Mouse (Mus musculus): ENCODE data around the gene Nutm1.
"Not testable (repeated sequence)": the region's sequence is repeated elsewhere in the genome, so short reads cannot be mapped to it uniquely, and the experiment has no call there.

Gene Nutm1

DNA sequence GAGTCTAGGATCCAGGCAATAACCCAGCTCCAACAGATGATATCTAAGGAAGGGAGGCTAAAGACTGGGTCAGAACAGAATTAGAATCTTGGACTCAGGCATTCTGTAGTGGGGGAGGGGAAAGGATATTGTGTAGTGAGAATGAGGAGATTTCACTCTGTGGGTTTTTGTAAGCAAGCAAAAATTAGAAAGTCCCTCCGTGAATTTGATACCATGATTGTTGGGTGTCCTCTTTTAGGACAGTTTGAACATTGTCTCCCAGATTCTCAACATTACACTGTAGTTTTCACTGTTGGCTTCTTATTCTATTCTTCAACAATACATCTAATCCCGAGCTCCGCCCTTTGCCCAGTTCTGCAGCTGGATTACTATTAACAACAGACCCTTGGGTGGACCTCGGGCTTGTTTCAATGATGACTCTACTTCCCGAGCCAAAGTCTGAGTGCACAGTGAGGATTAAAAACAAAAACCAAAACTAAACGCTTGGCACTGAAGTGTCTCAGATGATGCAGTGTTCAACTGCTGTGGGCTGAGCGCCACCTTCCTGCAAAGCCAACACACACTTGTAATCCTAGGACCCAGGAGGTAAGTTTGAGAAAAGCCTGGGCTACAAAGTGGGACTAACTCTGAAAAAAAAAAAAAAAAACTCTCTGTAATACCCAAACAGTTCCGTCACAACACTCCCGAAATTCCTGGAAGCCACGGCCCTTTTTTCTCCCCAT is at the start of gene Nutm1:
Gene Nutm1, minus strand, starts transcription at position 51 of the 722 bp plus-strand sequence.
- DNase-seq (ENCODE audit: low read depth, low spot score) = no peak

DNA sequence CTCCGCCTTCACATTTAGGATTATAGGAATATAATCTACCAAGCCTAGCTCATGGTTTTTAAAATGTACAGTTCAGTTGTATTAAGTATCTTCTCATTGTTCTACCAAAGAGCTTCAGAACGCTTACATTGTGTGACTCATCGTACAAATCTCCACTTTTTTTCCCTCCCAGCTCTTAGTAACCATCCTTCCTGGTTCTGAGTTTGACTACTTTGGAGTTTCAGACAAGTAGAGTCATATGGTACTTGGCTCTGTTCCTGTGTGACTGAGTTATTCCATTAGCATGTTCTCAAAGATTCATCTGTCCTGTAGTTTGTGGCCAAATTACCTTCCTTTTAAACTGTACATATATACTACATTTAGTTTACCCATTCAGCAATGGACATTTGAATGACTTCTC is 49.6 kb upstream of the Nutm1 start:
- no peak for DNase-seq (ENCODE audit: low read depth, low spot score)

- DNase-seq (ENCODE audit: low read depth, low spot score) = no peak
Observed at GRCm38 (mm10) chr2:112298221-112298620, 39.1 kb upstream of the Nutm1 start.

DNA sequence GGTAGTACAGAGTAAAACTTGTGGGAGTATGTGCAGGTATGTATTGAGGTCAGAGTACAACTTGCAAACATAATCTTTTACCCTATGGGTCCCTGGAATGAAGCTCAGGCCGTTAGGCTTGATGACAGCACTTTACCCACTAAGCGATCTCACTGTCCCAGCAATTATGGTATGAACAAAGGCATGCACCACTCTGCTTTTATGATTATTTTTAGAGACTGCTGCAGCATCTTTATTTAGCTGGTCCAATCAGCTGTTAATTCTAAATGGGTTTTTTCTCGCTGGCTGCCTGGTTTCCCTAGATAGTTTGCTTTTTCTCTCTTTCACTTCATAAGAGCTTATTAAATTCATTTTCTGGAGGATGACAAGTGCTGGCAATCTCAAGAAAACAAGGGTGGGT is 37.1 kb upstream of the Nutm1 start:
- DNase-seq (ENCODE audit: low read depth, low spot score) = no peak

DNA sequence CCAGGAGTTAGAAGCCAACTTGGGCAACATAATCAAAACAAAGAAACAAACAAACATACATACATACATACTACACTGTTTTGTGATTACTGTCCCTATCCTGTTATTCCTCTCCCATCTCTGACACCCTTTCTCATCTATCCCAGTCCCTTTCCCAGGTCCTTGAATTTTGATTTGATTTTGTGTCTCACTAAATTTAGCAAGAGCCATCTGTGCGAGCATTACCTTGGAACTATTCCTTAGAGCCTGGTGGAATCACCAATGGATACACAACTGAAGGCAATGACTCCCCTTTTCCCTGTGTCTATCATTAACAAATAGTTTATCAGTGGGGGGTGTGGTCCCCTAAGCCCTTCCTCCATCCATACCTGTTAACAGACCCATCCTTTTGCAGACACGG is 33.7 kb upstream of the Nutm1 start:
- no peak for DNase-seq (ENCODE audit: low read depth, low spot score)

- DNase-seq (ENCODE audit: low read depth, low spot score) = no peak
Observed at GRCm38 (mm10) chr2:112289507-112289906, 30.4 kb upstream of the Nutm1 start.

- no peak for DNase-seq (ENCODE audit: low read depth, low spot score)
Observed at GRCm38 (mm10) chr2:112287059-112287458, 28.0 kb upstream of the Nutm1 start.

DNA sequence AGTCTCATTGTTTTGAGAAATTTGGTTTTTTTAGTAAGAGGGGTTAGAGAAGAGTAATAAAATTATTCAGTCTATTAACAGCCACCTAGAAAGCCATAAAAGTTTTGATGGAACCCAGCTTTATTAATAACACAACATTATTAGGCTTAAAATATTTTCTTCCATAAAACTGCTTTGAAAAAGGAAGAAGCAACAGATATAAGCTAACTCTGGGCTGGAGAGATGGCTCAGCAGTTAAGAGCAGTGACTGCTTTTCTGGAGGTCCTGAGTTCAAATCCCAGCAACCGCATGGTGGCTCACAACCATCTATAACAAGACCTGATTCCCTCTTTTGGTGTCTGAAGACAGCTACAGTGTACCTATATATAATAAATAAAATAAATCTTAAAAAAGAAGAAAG is 27.0 kb upstream of the Nutm1 start:
- not testable (repeated sequence) for DNase-seq (ENCODE audit: low read depth, low spot score)

GRCm38 (mm10) chr2:112285031-112285390 is 25.9 kb upstream of the Nutm1 start:
- DNase-seq (ENCODE audit: low read depth, low spot score) = no peak

DNA sequence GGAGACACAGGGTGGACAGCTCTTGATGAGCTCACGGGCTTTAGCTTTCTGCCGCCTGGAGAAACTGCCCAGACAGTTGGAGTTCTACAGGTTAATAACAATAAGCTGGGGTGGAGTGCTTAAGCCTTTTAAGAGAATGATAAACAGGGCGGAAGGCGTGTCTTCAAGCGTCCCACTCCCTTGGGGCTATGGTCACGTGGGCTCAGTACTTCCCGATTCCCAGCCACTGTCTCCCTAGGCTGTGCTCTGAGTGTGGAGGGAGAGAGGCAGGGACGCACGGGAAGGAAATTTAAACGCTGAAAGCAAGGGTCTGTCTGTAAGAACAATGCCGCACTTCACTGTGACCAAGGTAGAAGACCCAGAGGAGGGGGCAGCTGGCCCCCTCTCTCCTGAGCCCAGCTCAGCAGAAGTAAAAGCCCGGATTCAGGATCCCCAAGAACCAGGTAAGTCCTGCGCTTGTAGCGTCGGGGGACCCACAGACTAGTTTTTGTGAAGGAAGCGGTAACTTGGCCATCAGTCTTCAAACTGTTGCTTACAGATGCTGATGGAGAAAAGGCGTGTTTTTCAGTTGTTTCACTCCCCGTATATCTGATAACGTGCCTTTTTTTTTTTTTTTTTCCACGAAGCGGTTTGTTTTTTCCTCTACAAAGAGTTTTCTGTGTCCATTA is 25.4 kb upstream of the Nutm1 start:
- DNase-seq (ENCODE audit: low read depth, low spot score) = peak; percentile 42

DNA sequence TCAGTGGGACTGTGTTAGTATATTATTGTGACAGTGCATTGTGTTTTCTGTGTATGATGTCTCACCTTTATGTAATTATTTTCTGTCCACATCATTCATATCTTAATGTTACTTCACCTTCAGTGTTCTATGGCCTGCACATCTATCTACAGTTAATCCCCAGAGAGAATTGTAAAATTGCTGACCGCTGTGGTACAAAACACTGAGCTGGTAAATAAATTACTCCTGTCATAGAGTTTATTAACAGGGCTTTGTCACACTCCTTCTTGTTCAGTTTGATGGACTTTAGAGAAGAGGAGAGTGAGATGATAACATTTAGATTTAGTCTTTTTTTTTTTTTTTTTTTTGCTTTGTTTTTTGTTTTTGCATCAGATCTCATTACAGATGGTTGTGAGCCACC is 23.8 kb upstream of the Nutm1 start:
- DNase-seq (ENCODE audit: low read depth, low spot score) = no peak

DNA sequence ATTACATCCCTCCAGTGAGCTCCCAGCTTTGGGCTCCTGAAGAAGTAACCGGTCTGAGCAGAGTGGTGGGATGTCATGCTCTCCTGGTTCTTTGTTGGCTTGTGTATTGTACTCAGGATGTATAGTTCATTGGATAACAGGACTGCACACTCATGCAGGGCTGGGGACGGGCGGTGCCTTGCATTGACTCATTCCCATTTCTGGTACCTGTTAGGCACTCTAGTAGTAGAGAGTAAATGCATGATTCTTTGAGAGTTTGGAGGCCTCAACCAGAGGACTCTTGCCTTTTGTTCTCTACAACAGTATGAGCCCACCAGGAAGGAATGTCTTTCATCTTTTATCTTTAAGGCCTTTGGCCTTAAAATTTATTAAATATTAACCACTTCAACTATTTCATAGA is 17.8 kb upstream of the Nutm1 start:
- DNase-seq (ENCODE audit: low read depth, low spot score) = no peak

DNA sequence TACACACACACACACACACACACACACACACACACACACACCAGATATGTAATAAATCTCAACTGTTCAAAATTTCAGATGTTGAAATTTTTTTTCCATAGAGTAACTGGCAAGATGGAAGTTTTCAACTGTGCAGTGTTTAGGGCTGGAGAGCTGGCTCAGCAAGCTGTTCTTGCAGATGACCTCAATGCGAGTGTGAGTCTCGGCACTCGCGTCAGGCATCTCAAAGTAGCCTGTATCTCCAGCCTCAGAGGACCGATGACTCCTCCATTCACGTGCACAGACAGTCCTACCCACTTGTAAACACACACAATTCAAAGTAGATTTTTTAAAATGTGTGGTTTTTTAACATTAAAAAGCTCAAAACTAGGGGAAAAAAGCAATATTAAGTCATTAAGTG is 14.4 kb upstream of the Nutm1 start:
- DNase-seq (ENCODE audit: low read depth, low spot score) = no peak

GRCm38 (mm10) chr2:112272909-112273308 is 13.8 kb upstream of the Nutm1 start:
- DNase-seq (ENCODE audit: low read depth, low spot score) = no peak

DNA sequence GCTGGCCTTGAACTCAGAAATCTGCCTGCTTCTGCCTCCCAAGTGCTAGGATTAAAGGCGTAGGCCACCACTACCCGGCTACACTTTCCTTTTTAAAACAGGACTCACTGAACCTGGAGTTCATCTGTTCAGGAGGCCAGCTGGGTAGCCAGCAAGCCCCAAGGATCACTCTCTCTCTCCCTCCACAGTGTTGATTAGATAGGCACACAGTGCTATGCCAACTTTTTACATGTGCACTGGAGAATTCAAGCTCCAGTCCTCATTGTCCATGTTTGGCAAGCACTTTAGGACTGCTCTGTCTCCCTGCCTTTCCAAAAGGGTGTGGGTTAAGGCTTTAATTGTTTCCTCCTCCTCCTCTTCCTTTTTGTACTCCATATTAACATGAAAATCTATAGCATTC is 10.9 kb upstream of the Nutm1 start:
- DNase-seq (ENCODE audit: low read depth, low spot score) = no peak

- no peak for DNase-seq (ENCODE audit: low read depth, low spot score)
Observed at GRCm38 (mm10) chr2:112267547-112268269, 8.6 kb upstream of the Nutm1 start.

GRCm38 (mm10) chr2:112266780-112267179 is 7.7 kb upstream of the Nutm1 start:
- DNase-seq (ENCODE audit: low read depth, low spot score) = no peak

DNA sequence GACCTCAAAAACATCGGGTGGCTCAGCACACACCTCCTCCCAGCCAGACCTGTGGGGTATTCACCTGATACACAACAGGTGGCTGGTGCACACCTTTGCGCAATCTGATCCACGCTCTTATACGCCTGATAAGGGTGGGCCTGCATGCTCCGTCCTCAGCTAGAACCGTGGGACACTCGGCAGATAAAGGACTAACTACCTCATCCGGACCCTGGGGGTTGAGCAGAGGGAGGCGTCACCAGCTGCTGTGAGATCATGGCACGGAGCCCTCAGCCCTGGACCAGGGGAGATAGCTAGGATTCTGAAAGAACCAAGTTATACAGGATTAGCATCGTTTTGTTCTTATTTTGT is 7.1 kb upstream of the Nutm1 start, which contains the start of gene Gm21985:
Gene Gm21985, plus strand, starts transcription at position 73 of the 351 bp plus-strand sequence.
- no peak for DNase-seq (ENCODE audit: low read depth, low spot score)

- DNase-seq (ENCODE audit: low read depth, low spot score) = peak; percentile 82
Observed at GRCm38 (mm10) chr2:112265448-112266241, 6.6 kb upstream of the Nutm1 start, which contains the start of gene Slc12a6. Slc12a6 (plus strand) TSS chr2:112265825.

GRCm38 (mm10) chr2:112264364-112264763 is 5.3 kb upstream of the Nutm1 start:
- DNase-seq (ENCODE audit: low read depth, low spot score) = no peak

- DNase-seq (ENCODE audit: low read depth, low spot score) = no peak
Observed at GRCm38 (mm10) chr2:112262779-112263295, 3.7 kb upstream of the Nutm1 start.

Data from retina, postnatal 7 days (tissue).